In the genomic region with DNA sequence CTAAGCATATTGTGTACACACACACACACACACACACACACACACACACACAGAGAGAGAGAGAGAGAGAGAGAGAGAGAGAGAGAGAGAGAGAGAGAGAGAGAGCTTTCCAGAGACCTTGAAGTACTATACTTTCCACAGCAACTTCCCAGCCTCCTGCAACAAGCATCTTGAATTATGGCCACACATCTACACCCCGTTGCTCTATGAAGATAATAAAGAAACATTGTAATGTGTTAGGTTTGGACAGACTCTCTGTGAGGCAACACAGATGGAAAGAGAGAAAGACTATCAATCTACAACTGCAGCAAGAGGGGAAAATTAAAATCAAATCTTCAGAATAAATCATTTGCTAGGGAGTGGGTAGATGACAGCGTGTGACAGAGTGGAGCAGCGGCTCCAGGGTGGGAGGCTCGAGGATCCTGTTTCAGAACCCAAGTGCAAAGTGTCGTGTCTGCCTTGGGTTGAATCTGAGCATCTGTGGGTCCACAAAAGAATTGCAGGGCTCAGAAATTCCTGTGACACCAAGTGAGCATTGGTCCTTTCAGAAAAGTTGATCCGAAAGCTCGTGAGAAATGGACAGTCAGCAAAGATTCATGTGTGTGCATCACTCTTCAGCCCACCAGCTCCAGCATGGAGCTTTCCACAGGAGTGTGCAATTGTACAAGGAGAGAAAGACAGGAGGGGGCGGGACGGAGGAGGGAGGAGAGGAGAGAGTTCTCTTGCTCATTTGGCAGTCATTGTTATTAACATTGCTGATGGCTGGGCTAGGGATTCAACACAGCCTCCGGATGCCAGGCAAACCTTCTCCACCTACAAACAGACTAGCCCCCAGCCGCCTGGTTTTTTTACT, we compare ENCODE assay signal across 15 mouse cellular contexts.
DNase-seq lines count a peak whose midpoint lies in the region; ATAC-seq lines count a peak whose summit lies in the region.
"Had no signal": no experiment of that assay in that cellular context is flagged by ENCODE, and none has a peak within 500 bp of the region (broad histone marks: within the 10 kb centered on the region; RNA-seq: fewer than 3 reads in every experiment).

No protein-coding gene starts in this region.

- WGBS in kidney, embryonic 15.5 days = 29% methylated on average over 11 of the region's 11 CpGs
- WGBS in neural tube, embryonic 12.5 days = 64% methylated on average over 11 of the region's 11 CpGs
- WGBS in intestine, embryonic 15.5 days = 44% methylated on average over 11 of the region's 11 CpGs
- 73% methylated on average over 11 of the region's 11 CpGs for WGBS in heart, embryonic 10.5 days

- no peaks in the 10 kb centered on the region for H3K27me3 ChIP-seq in kidney, embryonic 15.5 days
- no peaks in the 10 kb centered on the region for H3K27me3 ChIP-seq in neural tube, embryonic 12.5 days (replicated peaks)
- H3K27me3 ChIP-seq in intestine, embryonic 15.5 days (replicated peaks) = no peaks in the 10 kb centered on the region
- no peaks in the 10 kb centered on the region for H3K27me3 ChIP-seq in heart, embryonic 10.5 days (ENCODE audit: insufficient read depth, poor library complexity, severe bottlenecking)
- H3K27me3 ChIP-seq: embryonic facial prominence, embryonic 12.5 days; midbrain, embryonic 12.5 days; Patski had no signal

- H3K9me3 ChIP-seq in kidney, embryonic 15.5 days (replicated peaks) = no peaks in the 10 kb centered on the region
- H3K9me3 ChIP-seq in neural tube, embryonic 12.5 days = no peaks in the 10 kb centered on the region
- H3K9me3 ChIP-seq in intestine, embryonic 15.5 days = no peaks in the 10 kb centered on the region
- no peaks in the 10 kb centered on the region for H3K9me3 ChIP-seq in heart, embryonic 10.5 days
- H3K9me3 ChIP-seq: embryonic facial prominence, embryonic 12.5 days; midbrain, embryonic 12.5 days had no signal

- no peak overlapping the region for H3K4me3 ChIP-seq in kidney, embryonic 15.5 days (replicated peaks)
- H3K4me3 ChIP-seq in neural tube, embryonic 12.5 days = no peak overlapping the region
- no peak overlapping the region for H3K4me3 ChIP-seq in intestine, embryonic 15.5 days (replicated peaks)
- no peak overlapping the region for H3K4me3 ChIP-seq in heart, embryonic 10.5 days
- H3K4me3 ChIP-seq: embryonic facial prominence, embryonic 12.5 days; midbrain, embryonic 12.5 days had no signal

- no peak overlapping the region for H3K27ac ChIP-seq in kidney, embryonic 15.5 days
- no peak overlapping the region for H3K27ac ChIP-seq in neural tube, embryonic 12.5 days
- H3K27ac ChIP-seq in intestine, embryonic 15.5 days = no peak overlapping the region
- no peak overlapping the region for H3K27ac ChIP-seq in heart, embryonic 10.5 days
- H3K27ac ChIP-seq: midbrain, embryonic 12.5 days had no signal

- 0 out of 2 replicates have a peak, but pooled peaks cover 15% of the 10 kb centered on the region for H3K4me1 ChIP-seq in kidney, embryonic 15.5 days
- H3K4me1 ChIP-seq in neural tube, embryonic 12.5 days = no peaks in the 10 kb centered on the region; the same call in 1 of the 2 replicates
- 0 out of 2 replicates have a peak, but pooled peaks cover 5% of the 10 kb centered on the region for H3K4me1 ChIP-seq in intestine, embryonic 15.5 days (replicated peaks)
- H3K4me1 ChIP-seq in heart, embryonic 10.5 days = no peaks in the 10 kb centered on the region
- H3K4me1 ChIP-seq: midbrain, embryonic 12.5 days had no signal

- H3K36me3 ChIP-seq in kidney, embryonic 15.5 days = no peaks in the 10 kb centered on the region
- H3K36me3 ChIP-seq in neural tube, embryonic 12.5 days = no peaks in the 10 kb centered on the region
- no peaks in the 10 kb centered on the region for H3K36me3 ChIP-seq in intestine, embryonic 15.5 days
- H3K36me3 ChIP-seq in heart, embryonic 10.5 days = no peaks in the 10 kb centered on the region
- H3K36me3 ChIP-seq: embryonic facial prominence, embryonic 12.5 days; midbrain, embryonic 12.5 days had no signal

- H3K9ac ChIP-seq in kidney, embryonic 15.5 days = no peak overlapping the region
- H3K9ac ChIP-seq in neural tube, embryonic 12.5 days = no peak overlapping the region
- H3K9ac ChIP-seq in intestine, embryonic 15.5 days = no peak overlapping the region
- H3K9ac ChIP-seq: embryonic facial prominence, embryonic 12.5 days; liver, postnatal 0 days; midbrain, embryonic 12.5 days had no signal

- H3K4me2 ChIP-seq in kidney, embryonic 15.5 days = peak overlapping the region; percentile 30; the same call in 1 of the 2 replicates
- H3K4me2 ChIP-seq in neural tube, embryonic 12.5 days (replicated peaks) = no peak overlapping the region
- no peak overlapping the region for H3K4me2 ChIP-seq in intestine, embryonic 15.5 days (replicated peaks)
- H3K4me2 ChIP-seq: midbrain, embryonic 12.5 days had no signal

- peak; percentile 88 for ATAC-seq in kidney, embryonic 15.5 days (replicated peaks; ENCODE audit: low FRiP score)
- 0 out of 2 replicates have a peak, but pooled peaks have one; percentile 31 for ATAC-seq in neural tube, embryonic 12.5 days (ENCODE audit: low FRiP score, low read depth)
- peak; percentile 39; the same call in 1 of the 2 replicates for ATAC-seq in intestine, embryonic 15.5 days
- ATAC-seq: forebrain, embryonic 16.5 days; inflammation-experienced regulatory T-cells, adult 6 months; liver, postnatal 0 days; Patski had no signal

- no peak for DNase-seq in kidney, adult 9 months
- no peak for DNase-seq in neural tube, embryonic 10.5 days (ENCODE audit: extremely low spot score, low spot score)
- DNase-seq in telencephalon, adult 2 months (ENCODE audit: low read depth, low spot score) = peak; percentile 6
- no peak for DNase-seq in heart, embryonic 10.5 days (ENCODE audit: low spot score)
- DNase-seq: adrenal gland, postnatal 36 days; cerebellum, adult 8-10 months; liver, postnatal 0 days had no signal

Comparison
In these comparisons a context has a peak if more than half of its experiments do, and no peak if none do; other contexts are left out.
1. ATAC-seq: peak in every context shown above with its lines; median percentile 88 in kidney, embryonic 15.5 days; 39 in intestine, embryonic 15.5 days; 31 in neural tube, embryonic 12.5 days.